Mouse (Mus musculus) midbrain, embryonic 12.5 days (tissue): Measurements from ENCODE around the gene Lrrc73. TPM values are rescaled to one million over a fixed set of nuclear protein-coding genes. Genes with fewer than 3 reads are reported as not detected.

Experiments used
- ATAC-seq: fragments of 200-750 bp; cut with Nextera tagmentation; 2 replicates; pipeline ENCODE4 v1.8.0; 2017; ENCODE audit warnings: low read depth, moderate TSS enrichment, moderate library complexity; ENCODE audit not compliant: low FRiP score
- H3K27ac ChIP-seq: fragments of 300-500 bp; sonication (generic); replicated peaks from 2 replicates; pipeline ENCODE4 v1.5.1; 2016; ENCODE audit warnings: mild to moderate bottlenecking
- H3K27me3 ChIP-seq: fragments of 300-500 bp; sonication (generic); 2 replicates; pipeline ENCODE4 v1.6.1; 2016; ENCODE audit warnings: mild to moderate bottlenecking
- H3K36me3 ChIP-seq: fragments of 300-500 bp; sonication (generic); 2 replicates; pipeline ENCODE4 v1.6.1; 2016
- H3K4me1 ChIP-seq: fragments of 300-500 bp; sonication (generic); 2 replicates; pipeline ENCODE4 v1.6.1; 2016
- H3K4me2 ChIP-seq: fragments of 300-500 bp; sonication (generic); replicated peaks from 2 replicates; pipeline ENCODE4 v1.6.1; 2016; ENCODE audit warnings: mild to moderate bottlenecking, moderate library complexity
- H3K4me3 ChIP-seq: fragments of 300-500 bp; sonication (generic); 2 replicates; pipeline ENCODE4 v1.5.1; 2016; ENCODE audit warnings: mild to moderate bottlenecking
- H3K9ac ChIP-seq: fragments of 300-500 bp; sonication (generic); replicated peaks from 2 replicates; pipeline ENCODE4 v1.6.1; 2016; ENCODE audit warnings: mild to moderate bottlenecking, moderate library complexity
- H3K9me3 ChIP-seq: fragments of 300-500 bp; sonication (generic); 2 replicates; pipeline ENCODE4 v1.6.1; 2016; ENCODE audit warnings: mild to moderate bottlenecking
- WGBS: fragments of 180-500 bp; shearing (Covaris S2); methylation state at CpG from one replicate; pipeline ENCODE4 v1.1.7; 2016; 5-methylcytosine and 5-hydroxymethylcytosine counted together
- polyA plus RNA-seq: library from polyadenylated mRNA; unstranded; fragments of >200 nt; fragmentation: Nextera tagmentation; extraction: Ambion mirVana; gene quantifications from 2 replicates; pipeline ENCODE4 v1.2.1, GENCODE M21; 2016

The Lrrc73 gene
- polyA plus RNA-seq, 1 experiment from 2014 or later, result 4.2 TPM

DNA sequence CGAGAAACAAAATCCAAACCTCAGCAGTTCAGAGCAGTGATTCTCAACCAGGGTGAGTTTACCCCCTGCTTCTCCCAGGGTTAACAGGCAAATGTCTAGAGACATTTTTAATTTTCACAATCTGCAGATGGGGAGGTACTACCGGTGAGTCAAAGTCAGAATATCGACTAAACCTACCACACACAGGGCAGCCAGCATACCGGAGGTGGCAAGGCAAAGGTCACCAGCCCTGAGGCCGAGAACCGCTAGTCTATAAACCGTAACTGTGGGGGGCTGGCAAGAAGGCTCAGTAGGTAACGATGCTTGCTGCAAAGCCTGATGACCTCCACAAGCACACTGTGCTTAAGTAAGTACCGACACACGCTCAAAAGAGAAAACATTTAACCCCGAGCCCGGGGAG lies 12.2 kb downstream of the Lrrc73 start:
- Histone ChIP-seq H3K9me3 (no peaks in the 10 kb centered on the region), H3K4me3 (no peak overlapping the region), H3K4me1 (no peaks in the 10 kb centered on the region), H3K4me2 (no peak overlapping the region), H3K27me3 (no peaks in the 10 kb centered on the region), H3K27ac (no peak overlapping the region), H3K36me3 (peaks cover 83% of the 10 kb centered on the region), H3K9ac (no peak overlapping the region)
- WGBS, result 87% methylated on average over 12 of the region's 12 CpGs
- no peak for ATAC-seq

DNA sequence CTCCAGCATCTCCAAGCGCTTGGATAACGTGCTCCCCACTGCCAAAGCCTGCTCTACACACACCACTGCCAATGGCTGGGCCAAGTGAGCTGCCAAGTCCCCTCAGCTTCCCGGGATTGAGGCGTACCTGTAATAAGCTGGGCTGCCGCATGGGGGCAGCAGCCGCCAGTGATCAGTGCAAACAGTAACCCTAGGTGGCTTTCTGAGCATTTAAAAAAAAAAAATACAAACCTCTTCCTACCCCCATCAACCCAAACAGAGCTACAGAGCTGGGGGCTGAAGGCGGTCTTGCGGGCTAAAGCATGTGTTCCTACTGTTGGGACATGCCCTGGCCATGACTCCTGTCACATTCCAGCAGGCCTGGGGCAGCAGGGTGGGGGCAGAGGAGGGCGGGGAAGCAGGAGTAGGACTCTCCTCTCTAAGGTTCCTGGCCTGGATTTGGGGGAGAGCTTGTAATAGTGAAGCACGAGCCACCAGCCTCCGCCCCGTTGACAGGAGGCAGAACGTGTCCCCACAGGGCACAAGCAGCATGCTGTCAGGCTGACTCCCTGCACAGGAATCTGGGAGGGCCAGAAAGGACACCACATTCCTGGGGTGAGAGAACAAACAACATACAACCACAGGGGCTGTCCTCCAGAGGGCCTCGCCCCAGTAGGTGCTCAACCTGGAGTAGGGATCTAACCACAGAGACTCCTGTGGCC lies 12.7 kb downstream of the Lrrc73 start:
- Histone ChIP-seq H3K4me2 (no peak overlapping the region), H3K27me3 (no peaks in the 10 kb centered on the region), H3K4me3 (no peak overlapping the region), H3K27ac (no peak overlapping the region), H3K9ac (no peak overlapping the region), H3K4me1 (no peaks in the 10 kb centered on the region), H3K9me3 (no peaks in the 10 kb centered on the region), H3K36me3 (peaks cover 83% of the 10 kb centered on the region)
- WGBS, result 26% methylated on average over 14 of the region's 14 CpGs
- 0 out of 2 replicates have a peak, but pooled peaks have one; percentile 27 for ATAC-seq

DNA sequence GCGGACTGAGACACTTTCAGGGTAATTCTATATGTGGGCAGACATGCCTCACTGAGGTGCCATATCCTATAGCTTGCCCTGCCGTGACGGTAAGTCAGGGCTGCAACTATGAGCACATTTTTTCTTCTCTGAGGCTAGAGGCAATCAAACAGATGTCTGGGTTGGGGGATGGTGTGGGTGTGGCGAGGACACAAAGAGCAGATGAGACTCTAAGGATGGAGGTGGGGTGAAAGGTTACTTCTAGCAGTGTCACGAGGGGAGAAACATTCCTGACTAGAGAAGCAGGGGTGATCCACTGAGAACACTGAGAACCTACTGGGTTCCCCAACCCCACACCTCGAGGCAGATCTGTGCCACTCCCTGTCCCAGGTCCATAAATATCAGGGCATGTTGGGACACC lies 13.7 kb downstream of the Lrrc73 start:
- Histone ChIP-seq H3K27ac (no peak overlapping the region), H3K36me3 (peaks cover 82% of the 10 kb centered on the region), H3K9me3 (no peaks in the 10 kb centered on the region), H3K27me3 (no peaks in the 10 kb centered on the region), H3K4me3 (no peak overlapping the region), H3K9ac (no peak overlapping the region), H3K4me1 (no peaks in the 10 kb centered on the region), H3K4me2 (no peak overlapping the region)
- no peak for ATAC-seq
- WGBS, result 71% methylated on average over 6 of the region's 6 CpGs

DNA sequence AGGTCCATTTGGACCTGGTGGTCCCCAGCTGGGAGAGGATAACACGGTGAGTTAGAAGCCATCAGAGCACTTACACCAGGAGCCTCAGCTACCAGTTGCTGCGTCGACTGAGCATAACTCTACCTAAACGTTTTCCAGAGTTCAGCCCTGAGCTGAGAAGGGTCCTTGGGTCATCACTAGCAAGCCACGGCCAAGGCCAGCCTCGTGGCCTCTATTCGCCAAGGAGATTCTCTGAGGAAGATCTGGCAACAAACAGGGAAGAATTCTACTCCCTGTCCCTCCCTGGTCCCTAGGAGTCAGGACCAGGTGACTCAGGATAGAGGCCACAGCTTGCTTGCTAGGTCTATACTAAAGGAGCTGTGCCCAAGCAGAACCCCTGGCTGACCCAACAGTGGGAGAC lies 14.2 kb downstream of the Lrrc73 start:
- Histone ChIP-seq H3K4me1 (no peaks in the 10 kb centered on the region), H3K9me3 (no peaks in the 10 kb centered on the region), H3K4me3 (no peak overlapping the region), H3K9ac (no peak overlapping the region), H3K36me3 (peaks cover 80% of the 10 kb centered on the region), H3K27ac (no peak overlapping the region), H3K27me3 (no peaks in the 10 kb centered on the region), H3K4me2 (no peak overlapping the region)
- 83% methylated on average over 7 of the region's 7 CpGs for WGBS
- no peak for ATAC-seq

DNA sequence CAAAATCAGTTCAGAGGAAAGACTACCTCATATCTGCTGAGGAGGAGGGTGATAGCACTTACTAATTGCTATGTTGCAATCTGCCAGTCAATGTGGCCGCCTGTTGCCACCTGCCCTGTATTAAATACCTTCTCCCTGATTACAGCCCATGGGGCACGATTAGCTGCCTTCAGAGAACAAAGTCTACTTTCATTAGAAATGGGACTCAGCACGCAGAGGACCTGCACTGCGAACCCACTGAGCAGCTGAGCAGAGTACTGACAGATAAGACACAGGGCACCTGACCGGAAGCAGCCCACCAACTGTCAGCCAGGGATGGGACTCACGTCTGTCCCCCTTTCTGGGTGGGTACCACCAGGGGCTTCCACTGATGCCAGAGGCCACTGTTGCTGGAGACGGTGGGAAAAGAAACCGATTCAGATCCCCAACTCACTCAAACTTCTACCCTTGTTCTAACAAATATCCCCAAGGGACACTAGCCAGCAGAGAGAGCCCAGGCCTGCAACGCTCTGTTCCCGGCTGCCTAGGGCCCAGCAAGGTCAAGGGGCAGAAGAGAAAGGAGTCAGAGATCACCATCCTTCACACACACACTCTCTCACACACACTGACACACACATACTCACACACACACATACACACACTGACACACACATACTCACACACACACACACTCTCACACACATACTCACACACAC lies 14.8 kb downstream of the Lrrc73 start:
- H3K9ac ChIP-seq, result no peak overlapping the region
- H3K4me1 ChIP-seq, result no peaks in the 10 kb centered on the region
- no peak for ATAC-seq
- peaks cover 77% of the 10 kb centered on the region for H3K36me3 ChIP-seq
- WGBS, result 81% methylated on average over 10 of the region's 10 CpGs
- H3K9me3 ChIP-seq, result no peaks in the 10 kb centered on the region
- no peak overlapping the region for H3K4me2 ChIP-seq
- H3K4me3 ChIP-seq, result no peak overlapping the region
- H3K27me3 ChIP-seq, result no peaks in the 10 kb centered on the region
- no peak overlapping the region for H3K27ac ChIP-seq

DNA sequence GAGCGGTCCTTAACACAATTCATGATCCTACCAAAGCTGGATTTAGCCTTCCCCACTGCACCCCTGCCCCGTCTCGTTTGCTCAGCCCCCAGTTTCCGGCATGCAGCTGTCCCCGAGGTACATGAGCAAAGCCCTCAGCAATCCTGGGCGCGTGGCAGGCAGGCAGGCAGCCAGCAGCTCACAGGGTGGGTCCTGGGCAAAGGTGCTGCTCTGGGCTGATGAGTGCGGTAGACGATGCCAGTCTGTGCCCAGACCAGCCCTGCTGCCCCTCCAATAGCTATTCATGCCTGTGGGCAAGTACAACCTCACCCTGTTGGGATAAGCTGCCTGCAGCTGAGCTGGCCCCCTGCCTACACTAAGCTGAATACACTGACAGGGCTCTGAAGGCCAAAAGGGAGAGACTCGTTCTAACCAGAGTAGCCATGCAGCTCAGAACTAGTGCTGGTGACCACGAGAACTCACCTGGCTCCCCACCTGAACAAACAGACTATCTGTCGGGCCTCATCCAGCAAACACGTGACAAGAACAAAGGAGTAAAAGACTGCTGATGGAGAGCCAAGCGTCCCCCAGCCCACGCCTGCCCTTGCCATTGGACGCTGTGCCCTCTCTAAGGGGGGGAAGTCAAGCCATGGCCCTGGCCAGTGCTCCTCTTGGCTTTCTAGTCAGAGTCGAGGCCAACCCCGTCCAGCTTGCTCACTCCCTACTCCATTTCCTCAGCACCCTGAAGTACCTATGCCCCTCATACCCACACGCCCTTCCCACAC lies 16.6 kb downstream of the Lrrc73 start:
- no peaks in the 10 kb centered on the region for H3K27me3 ChIP-seq
- H3K36me3 ChIP-seq, result peaks cover 69% of the 10 kb centered on the region
- no peak overlapping the region for H3K4me2 ChIP-seq
- H3K27ac ChIP-seq, result no peak overlapping the region
- H3K4me1 ChIP-seq, result no peaks in the 10 kb centered on the region
- H3K4me3 ChIP-seq, result no peak overlapping the region
- ATAC-seq, result no peak
- 90% methylated on average over 19 of the region's 19 CpGs for WGBS
- no peaks in the 10 kb centered on the region for H3K9me3 ChIP-seq
- H3K9ac ChIP-seq, result no peak overlapping the region

DNA sequence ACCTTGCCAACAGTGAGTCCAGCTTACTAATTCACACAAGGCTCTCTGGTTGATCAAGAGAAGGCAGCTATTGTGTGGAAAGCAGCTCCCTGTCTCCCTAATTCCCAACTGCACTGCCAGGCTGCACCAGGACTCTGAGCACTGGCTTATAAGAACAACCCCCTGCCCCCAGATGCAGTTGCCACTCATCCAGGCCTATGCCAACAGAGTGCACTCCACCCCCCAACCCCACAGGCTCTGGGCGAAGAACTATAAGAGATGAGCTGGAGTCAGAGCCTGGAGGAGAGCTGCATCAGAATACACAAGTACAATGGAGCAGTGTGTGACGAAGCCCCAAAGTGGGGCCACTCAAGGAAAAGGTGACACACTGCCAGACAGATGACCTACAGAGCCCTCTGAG lies 18.7 kb downstream of the Lrrc73 start:
- no peak overlapping the region for H3K27ac ChIP-seq
- no peak overlapping the region for H3K4me3 ChIP-seq
- peak overlapping the region; percentile 15; the same call in 1 of the 2 replicates for H3K9ac ChIP-seq
- H3K9me3 ChIP-seq, result no peaks in the 10 kb centered on the region
- H3K4me2 ChIP-seq, result no peak overlapping the region
- H3K36me3 ChIP-seq, result peaks cover 59% of the 10 kb centered on the region
- no peak for ATAC-seq
- no peaks in the 10 kb centered on the region for H3K4me1 ChIP-seq
- WGBS, result 89% methylated on average over 2 of the region's 2 CpGs
- no peaks in the 10 kb centered on the region for H3K27me3 ChIP-seq

DNA sequence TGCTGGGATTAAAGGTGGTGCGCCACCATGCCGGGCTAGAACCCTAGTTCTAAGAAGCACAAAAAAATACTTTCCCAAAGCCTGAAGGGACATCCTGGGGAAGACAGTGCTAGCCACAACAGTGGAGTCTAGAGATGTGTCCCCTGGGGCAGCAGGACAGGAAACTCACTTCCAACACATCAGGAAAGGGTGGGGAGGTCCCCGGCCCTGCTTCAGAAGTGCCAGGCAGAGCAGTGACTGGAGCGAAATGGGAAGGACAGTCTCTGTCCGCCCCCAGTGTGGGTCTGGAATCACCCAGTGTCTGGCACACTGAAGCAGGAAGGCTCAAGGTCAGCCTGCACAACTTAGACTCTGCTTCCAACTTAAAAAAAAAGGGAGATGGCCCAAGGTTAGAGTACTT lies 19.3 kb downstream of the Lrrc73 start:
- Histone ChIP-seq H3K9me3 (no peaks in the 10 kb centered on the region), H3K27me3 (no peaks in the 10 kb centered on the region), H3K4me1 (no peaks in the 10 kb centered on the region), H3K27ac (no peak overlapping the region), H3K9ac (0 out of 2 replicates have a peak overlapping the region, but pooled peaks have one; percentile 11), H3K4me3 (no peak overlapping the region), H3K4me2 (no peak overlapping the region), H3K36me3 (peaks cover 58% of the 10 kb centered on the region)
- 90% methylated on average over 5 of the region's 5 CpGs for WGBS
- no peak for ATAC-seq

DNA sequence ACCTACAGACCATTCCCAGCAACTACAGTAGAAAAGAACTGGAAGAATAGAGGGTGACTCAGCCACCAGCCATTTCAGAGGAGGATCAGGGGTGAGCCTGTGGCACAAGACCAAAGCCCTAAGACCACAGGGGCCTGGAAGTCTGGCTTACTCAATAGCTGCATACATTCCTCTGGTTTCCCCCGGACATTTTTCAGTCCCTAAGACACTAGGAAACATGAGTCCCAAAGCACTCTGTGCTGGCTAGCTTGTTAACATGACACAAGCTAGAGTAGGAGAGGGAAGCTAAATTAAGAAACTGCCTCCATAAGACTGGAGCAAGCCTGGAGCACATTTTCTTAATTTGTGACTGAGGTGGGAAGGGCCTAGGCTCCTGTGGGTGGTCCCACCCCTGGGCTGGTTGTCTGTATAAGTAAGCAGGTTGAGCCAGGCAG lies 20.5 kb downstream of the Lrrc73 start:
- H3K36me3 ChIP-seq, result peaks cover 60% of the 10 kb centered on the region
- H3K9me3 ChIP-seq, result no peaks in the 10 kb centered on the region
- no peaks in the 10 kb centered on the region for H3K4me1 ChIP-seq
- H3K9ac ChIP-seq, result no peak overlapping the region
- H3K27me3 ChIP-seq, result no peaks in the 10 kb centered on the region
- 74% methylated on average over 1 of the region's 1 CpGs for WGBS
- no peak overlapping the region for H3K4me2 ChIP-seq
- H3K4me3 ChIP-seq, result no peak overlapping the region
- no peak for ATAC-seq
- H3K27ac ChIP-seq, result no peak overlapping the region

DNA sequence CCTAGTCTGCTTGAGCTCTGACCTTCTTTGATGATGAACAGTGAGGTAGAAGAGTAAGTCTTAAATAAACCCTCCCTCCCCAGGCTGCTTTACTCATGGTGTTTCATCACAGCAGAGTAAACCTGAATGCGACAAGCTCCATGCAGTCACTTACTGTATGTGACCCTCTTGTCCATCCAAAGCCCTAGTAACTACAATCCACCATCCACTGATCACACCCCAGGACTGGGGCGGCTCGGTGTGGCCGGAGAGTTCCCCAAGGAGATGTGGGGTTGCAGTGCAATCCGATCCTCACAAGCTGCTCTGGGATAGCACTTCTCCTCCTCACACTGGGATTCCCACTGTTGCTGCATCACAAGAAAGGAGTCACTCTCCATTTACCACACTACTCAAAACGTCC lies 21.1 kb downstream of the Lrrc73 start:
- no peak overlapping the region for H3K27ac ChIP-seq
- H3K36me3 ChIP-seq, result peaks cover 62% of the 10 kb centered on the region
- no peak overlapping the region for H3K4me2 ChIP-seq
- no peaks in the 10 kb centered on the region for H3K4me1 ChIP-seq
- H3K9me3 ChIP-seq, result no peaks in the 10 kb centered on the region
- no peak overlapping the region for H3K9ac ChIP-seq
- H3K27me3 ChIP-seq, result no peaks in the 10 kb centered on the region
- 77% methylated on average over 6 of the region's 6 CpGs for WGBS
- H3K4me3 ChIP-seq, result no peak overlapping the region
- no peak for ATAC-seq

DNA sequence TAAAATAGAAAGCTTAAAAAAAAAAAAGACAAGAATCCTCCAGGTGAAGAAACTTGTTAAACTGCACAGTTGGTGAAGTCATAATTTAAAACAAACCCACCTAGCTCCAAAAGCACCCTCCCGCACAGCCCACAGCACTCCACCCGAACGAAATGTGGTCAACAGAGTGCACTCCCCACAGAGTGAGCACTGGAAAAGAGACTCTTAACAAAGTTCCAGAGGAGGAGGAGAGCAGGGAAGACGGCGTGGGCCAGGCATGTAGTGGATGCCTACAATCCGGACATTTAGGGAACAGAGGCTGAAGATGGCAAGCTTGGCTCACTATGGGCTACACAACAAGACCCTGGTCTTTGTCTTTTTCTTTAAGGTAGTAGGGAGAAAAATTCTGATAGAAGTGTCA lies 21.7 kb downstream of the Lrrc73 start:
- Histone ChIP-seq H3K9ac (no peak overlapping the region), H3K27ac (no peak overlapping the region), H3K4me3 (no peak overlapping the region), H3K27me3 (no peaks in the 10 kb centered on the region), H3K9me3 (no peaks in the 10 kb centered on the region), H3K4me2 (no peak overlapping the region), H3K36me3 (peaks cover 61% of the 10 kb centered on the region), H3K4me1 (no peaks in the 10 kb centered on the region)
- ATAC-seq, result no peak
- 82% methylated on average over 6 of the region's 6 CpGs for WGBS

DNA sequence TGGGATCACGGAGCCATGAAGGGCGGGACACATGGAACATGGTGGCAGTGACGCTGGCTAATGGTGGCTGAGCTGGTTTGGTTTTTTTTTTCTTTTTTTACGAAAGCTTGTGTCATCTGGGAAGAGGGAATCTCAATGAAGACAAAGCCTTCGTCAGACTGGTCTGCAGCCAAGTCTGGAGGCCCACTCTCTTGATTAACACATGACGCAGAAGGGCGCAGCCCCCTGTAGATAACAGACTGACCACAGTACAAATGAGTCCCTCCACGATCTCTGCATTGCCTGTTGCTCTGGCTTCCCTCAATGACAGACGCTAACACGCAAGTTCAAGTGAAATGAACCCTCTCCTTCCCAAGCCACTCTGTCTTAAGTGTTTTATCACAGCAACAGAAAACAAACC lies 22.2 kb downstream of the Lrrc73 start:
- Histone ChIP-seq H3K27ac (no peak overlapping the region), H3K4me3 (no peak overlapping the region), H3K36me3 (peaks cover 60% of the 10 kb centered on the region), H3K4me2 (no peak overlapping the region), H3K9me3 (no peaks in the 10 kb centered on the region), H3K4me1 (no peaks in the 10 kb centered on the region), H3K27me3 (no peaks in the 10 kb centered on the region), H3K9ac (no peak overlapping the region)
- ATAC-seq, result no peak
- WGBS, result 95% methylated on average over 10 of the region's 10 CpGs
